Mouse (Mus musculus) intestine, embryonic 14.5 days (tissue): ENCODE data around the gene Rfx2. TPM values are rescaled to one million over a fixed set of nuclear protein-coding genes. Genes with fewer than 3 reads are reported as not detected.

Experiments
- ATAC-seq: fragments of 200-750 bp; cut with Nextera tagmentation; replicated peaks from 2 replicates; pipeline ENCODE4 v1.8.0; 2017; ENCODE audit warnings: low read depth, moderate number of reproducible peaks, moderate TSS enrichment, moderate library complexity; ENCODE audit not compliant: low FRiP score, low TSS enrichment
- DNase-seq: peaks from one replicate; pipeline ENCODE4 v3.0.0-alpha.2; 2018; ENCODE audit warnings: low spot score
- H3K27ac ChIP-seq: fragments of 300-500 bp; sonication (generic); 2 replicates; pipeline ENCODE4 v1.5.1; 2014; ENCODE audit warnings: low read depth, mild to moderate bottlenecking, control low read depth
- H3K27me3 ChIP-seq: fragments of 300-500 bp; sonication (generic); replicated peaks from 2 replicates; pipeline ENCODE4 v1.6.1; 2014; ENCODE audit warnings: low read length, control low read depth; ENCODE audit not compliant: control insufficient read depth, insufficient read depth
- H3K36me3 ChIP-seq: fragments of 300-500 bp; sonication (generic); 2 replicates; pipeline ENCODE4 v1.6.1; 2014; ENCODE audit warnings: low read length, control low read depth; ENCODE audit not compliant: control insufficient read depth, insufficient read depth
- H3K4me1 ChIP-seq: fragments of 300-500 bp; sonication (generic); replicated peaks from 2 replicates; pipeline ENCODE4 v1.6.1; 2014; ENCODE audit warnings: low read length, control low read depth, mixed read lengths; ENCODE audit not compliant: control insufficient read depth, insufficient read depth
- H3K4me2 ChIP-seq: fragments of 300-500 bp; sonication (generic); 2 replicates; pipeline ENCODE4 v1.6.1; 2014; ENCODE audit warnings: low read length
- H3K4me3 ChIP-seq: fragments of 300-500 bp; sonication (generic); 2 replicates; pipeline ENCODE4 v1.5.1; 2014; ENCODE audit warnings: low read depth, low read length, control low read depth, mixed read lengths
- H3K9ac ChIP-seq: fragments of 300-500 bp; sonication (generic); 2 replicates; pipeline ENCODE4 v1.6.1; 2014; ENCODE audit warnings: mild to moderate bottlenecking, low read length
- H3K9me3 ChIP-seq: fragments of 300-500 bp; sonication (generic); 2 replicates; pipeline ENCODE4 v1.6.1; 2016; ENCODE audit warnings: low read length, control low read depth; ENCODE audit not compliant: control insufficient read depth
- WGBS: fragments of 180-500 bp; shearing (Covaris S2); extraction: QIAGEN DNeasy Blood & Tissue Kit; methylation state at CpG from one replicate; pipeline ENCODE4 v1.1.7; 2014; 5-methylcytosine and 5-hydroxymethylcytosine counted together
- polyA plus RNA-seq: library from polyadenylated mRNA; unstranded; fragments of >200 nt; fragmentation: Nextera tagmentation; extraction: Ambion mirVana; gene quantifications from 2 replicates; pipeline ENCODE4 v1.2.1, GENCODE M21; 2014

The Rfx2 gene
- polyA plus RNA-seq, 1 experiment from 2014 or later, result 4.5 TPM

DNA sequence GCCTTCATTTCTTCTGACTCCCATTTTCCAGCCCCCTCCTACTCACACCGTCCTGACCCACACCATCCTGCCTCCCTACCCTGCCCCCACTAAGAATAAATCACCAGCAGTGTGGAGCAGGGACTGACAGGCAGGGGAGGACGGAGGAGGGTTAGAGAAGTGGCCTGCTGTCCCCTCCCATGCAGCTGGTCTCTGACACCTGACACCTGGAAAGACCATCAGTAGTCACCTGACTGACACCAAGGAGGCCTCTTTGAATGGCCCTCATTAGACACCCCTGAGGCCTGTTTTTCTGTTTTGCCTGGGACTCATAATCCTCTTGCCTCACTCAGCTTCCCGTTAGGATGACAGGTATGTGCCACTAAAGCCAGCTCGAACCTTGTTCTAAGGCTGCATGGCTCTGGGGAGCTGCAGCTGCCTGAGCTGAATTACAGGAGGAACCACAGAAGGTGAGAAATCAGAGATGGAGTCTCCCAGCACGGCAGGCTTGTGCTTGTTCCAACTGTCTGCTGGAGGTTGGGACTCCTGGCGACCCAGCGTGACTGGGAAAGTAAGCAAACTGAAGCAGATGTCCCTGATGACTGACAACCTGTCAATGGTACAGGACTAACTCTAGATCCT is 103.7 kb downstream of the Rfx2 start:
- no peak overlapping the region for H3K4me3 ChIP-seq
- H3K27me3 ChIP-seq, result no peaks in the 10 kb centered on the region
- DNase-seq (no peak), ATAC-seq (no peak; the same call in 1 of the 2 replicates)
- WGBS, result 8% methylated on average over 7 of the region's 7 CpGs
- H3K4me1 ChIP-seq, result peaks cover 25% of the 10 kb centered on the region
- no peak overlapping the region; the same call in 1 of the 2 replicates for H3K27ac ChIP-seq
- H3K9me3 ChIP-seq, result no peaks in the 10 kb centered on the region
- no peak overlapping the region for H3K9ac ChIP-seq
- H3K4me2 ChIP-seq, result no peak overlapping the region
- peaks cover 20% of the 10 kb centered on the region for H3K36me3 ChIP-seq

Other genes starting within 250 kb of the Rfx2 start
- 57.1 and 59.9 TPM in 2 replicates for gene Safb2, start 246.4 kb downstream of the Rfx2 start, polyA plus RNA-seq
- gene Safb, start 246.2 kb downstream of the Rfx2 start, polyA plus RNA-seq, result 73.3 and 81.8 TPM in 2 replicates
- gene 2410015M20Rik, start 221.2 kb downstream of the Rfx2 start, polyA plus RNA-seq, result 273 and 284 TPM in 2 replicates
- 2,427 and 2,673 TPM in 2 replicates for gene Rpl36, start 217.6 kb downstream of the Rfx2 start, polyA plus RNA-seq
- gene Lonp1, start 204.1 kb downstream of the Rfx2 start, polyA plus RNA-seq, result 64.5 and 71.2 TPM in 2 replicates
- 0.93 and 1.1 TPM in 2 replicates for gene Catsperd, start 202.9 kb downstream of the Rfx2 start, polyA plus RNA-seq
- gene Ranbp3, start 157.7 kb downstream of the Rfx2 start, polyA plus RNA-seq, result 89.6 and 96.7 TPM in 2 replicates
- gene Ndufa11, start 113.2 kb downstream of the Rfx2 start, polyA plus RNA-seq, result 494 and 522 TPM in 2 replicates
- 21.2 and 21.3 TPM in 2 replicates for gene Vmac, start 113.0 kb downstream of the Rfx2 start, polyA plus RNA-seq
- 13.5 and 15.6 TPM in 2 replicates for gene Nrtn, start 73.5 kb downstream of the Rfx2 start, polyA plus RNA-seq
- gene Dus3l, start 66.3 kb downstream of the Rfx2 start, polyA plus RNA-seq, result 45.6 and 47.4 TPM in 2 replicates
- 1.7 and 2.3 TPM in 2 replicates for gene Prr22, start 60.8 kb downstream of the Rfx2 start, polyA plus RNA-seq
- not detected in 2 replicates for gene Acsbg2, start 43.4 kb upstream of the Rfx2 start, polyA plus RNA-seq
- gene 1700061G19Rik, start 44.5 kb upstream of the Rfx2 start, polyA plus RNA-seq, result 0.12 and 0.34 TPM in 2 replicates
- gene Mllt1, start 104.4 kb upstream of the Rfx2 start, polyA plus RNA-seq, result 26.7 and 30.4 TPM in 2 replicates
- 0.09 and 0.28 TPM in 2 replicates for gene Acer1, start 151.1 kb upstream of the Rfx2 start, polyA plus RNA-seq
- 186 and 190 TPM in 2 replicates for gene Clpp, start 159.3 kb upstream of the Rfx2 start, polyA plus RNA-seq
- 48.0 and 49.1 TPM in 2 replicates for gene Alkbh7, start 166.3 kb upstream of the Rfx2 start, polyA plus RNA-seq
- not detected in 2 replicates for gene Pspn, start 169.0 kb upstream of the Rfx2 start, polyA plus RNA-seq
- gene Gtf2f1, start 180.3 kb upstream of the Rfx2 start, polyA plus RNA-seq, result 60.5 and 64.2 TPM in 2 replicates
- 0.15 and 0.20 TPM in 2 replicates for gene Gm17949, start 180.5 kb upstream of the Rfx2 start, polyA plus RNA-seq
- 45.9 and 59.1 TPM in 2 replicates for gene Khsrp, start 200.5 kb upstream of the Rfx2 start, polyA plus RNA-seq
- gene Slc25a41, start 210.6 kb upstream of the Rfx2 start, polyA plus RNA-seq, result not detected in 2 replicates
- gene Crb3, start 228.1 kb upstream of the Rfx2 start, polyA plus RNA-seq, result 60.3 and 75.4 TPM in 2 replicates
- 11.2 and 12.2 TPM in 2 replicates for gene Slc25a23, start 228.8 kb upstream of the Rfx2 start, polyA plus RNA-seq
- gene Dennd1c, start 247.5 kb upstream of the Rfx2 start, polyA plus RNA-seq, result 6.3 and 6.4 TPM in 2 replicates